Mouse (Mus musculus) yolk sac, embryonic 10.5 days (tissue): ENCODE measurements around the gene Clock.

Experiments
- DNase-seq: peaks from one replicate; pipeline ENCODE4 v3.0.0-alpha.2; 2017; ENCODE audit warnings: low spot score

The Clock gene

DNA sequence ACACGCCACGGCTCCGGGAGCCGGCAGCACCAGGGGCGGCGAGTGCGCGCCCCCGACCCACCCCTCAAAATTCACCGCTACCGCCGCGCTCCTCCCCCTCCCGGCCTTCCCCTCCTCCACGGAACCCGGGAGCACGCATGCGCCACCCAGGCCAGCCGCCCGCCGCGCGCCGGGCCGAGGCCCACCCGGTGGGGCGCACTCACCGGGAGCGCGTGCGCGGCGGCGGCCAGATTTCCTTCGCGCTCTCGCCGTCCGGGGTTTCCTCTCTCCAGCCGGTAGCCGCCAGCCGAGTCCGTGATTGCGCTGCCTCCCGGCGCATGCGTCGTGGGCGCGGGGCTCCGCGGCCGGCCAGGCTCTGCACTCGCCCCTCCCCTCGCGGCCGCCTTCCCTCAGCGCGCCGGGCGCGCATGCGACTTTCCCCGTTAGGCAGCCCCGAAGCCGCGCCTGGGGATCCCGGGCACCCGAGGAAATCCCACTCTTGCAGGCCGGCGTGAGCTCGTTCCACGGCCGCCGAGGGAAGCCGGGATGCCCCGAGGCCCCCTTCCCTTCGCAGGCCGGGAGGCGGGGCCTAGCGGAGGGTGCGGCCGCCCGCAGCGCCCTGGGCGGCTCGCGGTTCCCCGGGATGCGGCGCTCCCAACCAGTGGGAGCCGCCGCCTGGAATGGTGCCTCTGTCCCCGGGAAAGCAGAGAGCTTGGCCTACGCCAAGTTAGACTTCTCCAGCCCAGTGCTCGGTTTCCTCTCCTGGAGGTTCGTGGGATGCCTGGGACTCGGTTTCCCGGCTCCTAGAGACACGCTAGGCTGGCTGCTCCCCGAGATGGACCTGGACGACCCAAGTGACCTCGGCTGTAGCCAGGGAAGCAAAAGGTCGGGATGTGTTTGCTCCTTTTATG is at the start of gene Clock:
TSS of gene Clock (minus strand) at position 341 of the 890 bp plus-strand sequence.
- DNase-seq, result peak; percentile 89

GRCm38 (mm10) chr5:76351953-76352611 is 47.5 kb upstream of the Clock start:
- DNase-seq, result no peak

DNA sequence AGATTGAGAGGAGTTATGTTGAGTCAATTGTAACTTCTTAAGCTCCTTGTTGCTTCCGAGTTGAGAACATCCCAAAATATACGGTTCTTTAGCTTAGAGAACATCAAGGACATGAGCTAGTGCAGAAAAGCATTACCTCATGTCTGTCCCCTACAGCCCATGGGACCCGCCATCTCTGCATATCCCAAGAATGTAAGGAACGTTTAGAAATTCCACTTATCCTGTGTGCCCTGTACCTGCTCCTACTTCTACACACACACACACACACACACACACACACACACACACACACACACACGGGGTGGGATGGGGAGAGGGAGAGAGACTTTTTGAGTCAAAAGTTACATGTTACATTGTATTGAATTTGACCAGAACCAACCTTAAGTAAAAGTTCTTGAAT is 46.9 kb upstream of the Clock start:
- no peak for DNase-seq

GRCm38 (mm10) chr5:76346137-76346536 is 41.5 kb upstream of the Clock start:
- DNase-seq, result no peak

DNA sequence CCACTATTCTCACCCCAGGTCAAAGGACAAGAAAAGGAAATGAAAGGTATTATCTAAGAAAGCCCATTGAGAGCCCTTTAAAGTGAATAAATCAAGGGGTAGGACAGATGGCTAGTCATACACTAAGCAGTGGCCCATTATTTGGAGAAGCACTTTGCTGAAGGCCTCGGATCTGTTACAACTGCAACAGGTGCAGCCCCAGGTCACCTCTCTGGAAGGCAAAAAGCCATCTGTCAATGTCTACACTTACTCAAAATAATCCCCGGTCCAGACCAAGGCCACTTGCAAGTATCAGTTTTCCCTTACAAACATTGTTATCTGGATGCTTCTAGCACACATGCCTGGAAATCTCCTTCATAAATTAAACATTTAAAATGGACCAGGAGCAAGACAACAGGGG is 36.3 kb upstream of the Clock start:
- no peak for DNase-seq

- DNase-seq, result no peak
Observed at GRCm38 (mm10) chr5:76337100-76337499, 32.5 kb upstream of the Clock start.

GRCm38 (mm10) chr5:76333833-76334232 is 29.2 kb upstream of the Clock start:
- DNase-seq, result no peak

DNA sequence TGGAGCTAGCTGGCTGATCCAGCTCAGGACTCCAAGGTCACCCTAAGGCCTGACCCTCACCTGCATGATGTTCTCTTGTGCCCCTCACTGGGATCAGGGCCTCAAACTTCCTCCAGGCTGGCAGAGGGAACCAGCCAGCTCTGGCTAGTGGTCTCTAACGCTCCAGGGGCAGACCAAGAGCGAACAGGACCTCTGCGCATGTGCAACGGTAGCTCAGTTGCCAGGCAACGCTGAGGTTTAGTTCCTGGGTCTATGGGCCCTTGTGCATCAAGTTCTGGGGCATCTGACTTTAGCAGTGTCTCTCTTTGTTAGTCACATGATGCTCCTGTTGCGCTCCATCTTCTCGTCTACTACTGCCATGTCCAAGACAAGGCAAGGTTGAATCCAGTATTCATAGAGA is 26.4 kb upstream of the Clock start, which contains the start of gene Pdcl2:
TSS of gene Pdcl2 (minus strand) at position 204 of the 400 bp plus-strand sequence.
- no peak for DNase-seq

- no peak for DNase-seq
Observed at GRCm38 (mm10) chr5:76327296-76327695, 22.7 kb upstream of the Clock start.

DNA sequence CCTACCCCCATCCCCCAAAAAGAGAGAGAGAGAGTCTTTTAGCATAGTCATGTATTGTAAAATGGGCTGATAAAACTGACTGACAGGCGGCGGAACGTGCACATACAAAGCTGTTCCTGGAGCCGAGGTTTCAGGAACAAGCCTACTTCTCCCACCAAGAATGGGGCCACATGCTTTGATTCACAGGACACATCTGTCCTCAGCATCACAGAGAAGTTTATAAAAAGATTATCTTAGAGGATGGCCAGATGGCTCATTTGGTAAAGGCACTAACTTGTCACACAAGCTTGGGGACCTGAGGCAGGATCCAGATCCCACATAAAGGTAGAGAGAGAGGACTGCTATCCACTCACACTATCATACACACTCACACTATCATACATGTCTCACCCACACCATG is 20.5 kb upstream of the Clock start:
- DNase-seq, result no peak

DNA sequence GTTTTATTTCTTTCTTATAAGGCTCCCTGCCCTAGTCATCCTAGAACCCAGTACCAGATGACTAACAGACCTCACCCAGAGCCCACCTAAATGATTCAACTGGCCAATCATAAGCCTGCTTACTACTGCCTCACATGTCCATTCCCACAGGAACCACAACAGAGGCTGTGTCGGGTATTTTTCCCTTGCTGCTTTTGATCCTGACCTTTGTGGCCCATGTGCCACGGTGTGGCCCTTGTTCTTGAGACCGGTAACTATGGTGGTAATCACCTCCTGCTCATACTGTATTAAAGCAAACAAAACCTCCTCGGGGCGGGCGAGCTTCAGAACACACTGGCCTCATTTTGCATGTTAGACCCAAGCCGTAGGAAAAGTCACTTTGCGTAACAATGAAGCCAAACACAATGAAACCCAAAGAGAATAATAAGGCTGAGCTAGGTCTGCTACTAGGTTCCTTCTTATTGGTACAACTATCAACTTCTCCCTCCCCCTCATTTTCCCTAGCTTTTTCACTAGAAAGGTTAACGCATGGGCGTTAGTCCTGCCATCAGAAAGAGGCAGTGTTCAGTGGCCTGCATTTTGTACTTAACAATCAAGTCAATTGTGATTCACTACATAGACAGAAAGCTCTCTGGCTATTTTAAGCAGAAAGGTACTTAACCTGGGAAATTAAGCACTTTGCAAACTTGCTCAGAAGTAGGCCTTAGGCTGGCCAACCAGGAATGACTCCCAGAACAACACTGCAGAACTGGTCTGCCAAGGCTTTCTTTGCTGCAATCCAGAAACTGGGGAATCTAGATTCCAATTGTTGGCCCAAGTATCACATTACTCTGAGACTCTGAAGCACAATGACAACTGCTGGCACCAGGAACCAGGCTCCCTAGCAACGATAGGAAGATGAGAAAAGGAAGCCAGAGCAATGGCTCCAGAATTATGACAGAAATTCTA is 16.9 kb upstream of the Clock start:
- no peak for DNase-seq

- DNase-seq, result no peak
Observed at GRCm38 (mm10) chr5:76308206-76308605, 3.6 kb upstream of the Clock start.

- DNase-seq, result no peak
Observed at GRCm38 (mm10) chr5:76306261-76306660, 1.7 kb upstream of the Clock start.

DNA sequence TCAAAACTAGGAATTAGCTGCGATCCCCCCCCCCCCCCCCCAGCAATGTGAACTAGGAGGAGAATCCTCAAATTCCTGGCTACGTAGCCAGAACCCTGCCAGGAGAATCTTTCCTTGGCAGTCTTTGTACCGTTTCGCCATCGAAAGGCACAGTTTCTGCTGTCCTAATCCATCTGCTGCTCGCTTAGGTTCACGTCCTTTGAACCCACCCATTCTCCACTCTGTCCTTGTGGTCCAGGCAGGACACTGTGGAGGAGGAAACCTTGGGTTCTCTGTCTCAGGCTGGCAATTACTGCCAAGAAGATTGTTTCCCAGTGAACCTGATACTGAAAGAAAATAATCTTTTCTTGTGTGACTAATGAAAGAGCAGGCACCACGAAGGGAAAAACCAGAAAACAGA is 1.0 kb upstream of the Clock start:
- peak; percentile 34 for DNase-seq

DNA sequence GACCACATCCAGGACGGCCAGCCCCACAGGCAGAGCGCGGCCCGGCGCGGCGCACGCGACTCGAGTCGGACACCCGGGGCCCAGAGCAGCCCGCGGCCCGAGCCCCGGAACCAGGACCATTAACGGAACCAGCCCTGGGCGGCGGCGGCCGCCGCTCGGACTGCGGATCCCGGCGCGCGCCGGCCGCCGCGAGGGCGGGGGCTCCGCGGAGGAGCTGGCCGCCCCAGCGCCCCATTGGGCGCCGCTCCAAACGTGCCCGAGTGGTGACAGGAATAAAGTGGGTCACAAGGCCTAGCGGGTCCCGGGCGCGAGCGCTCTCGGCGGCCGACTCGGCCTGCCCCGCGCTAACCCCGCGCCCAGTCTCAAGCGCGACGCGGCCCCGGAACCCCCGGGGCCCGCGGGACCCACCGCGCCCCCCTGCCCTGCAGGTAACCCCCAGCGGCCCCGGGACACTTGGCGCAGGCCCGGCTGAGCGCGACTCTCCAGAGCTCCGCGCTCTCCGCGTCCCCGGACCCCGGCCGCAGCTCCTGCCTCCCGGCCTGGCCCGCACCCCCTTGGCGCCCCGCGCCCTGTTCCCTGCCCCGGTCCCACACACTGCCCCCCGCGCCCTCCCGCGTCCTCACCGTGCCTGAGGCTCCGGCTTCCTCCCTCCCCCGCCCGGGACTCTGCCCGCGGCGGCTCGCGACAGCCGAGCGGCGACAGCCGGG is 694 bp downstream of the Clock start:
- peak; percentile 67 for DNase-seq

GRCm38 (mm10) chr5:76303379-76303744 is 1.2 kb downstream of the Clock start:
- no peak for DNase-seq

DNA sequence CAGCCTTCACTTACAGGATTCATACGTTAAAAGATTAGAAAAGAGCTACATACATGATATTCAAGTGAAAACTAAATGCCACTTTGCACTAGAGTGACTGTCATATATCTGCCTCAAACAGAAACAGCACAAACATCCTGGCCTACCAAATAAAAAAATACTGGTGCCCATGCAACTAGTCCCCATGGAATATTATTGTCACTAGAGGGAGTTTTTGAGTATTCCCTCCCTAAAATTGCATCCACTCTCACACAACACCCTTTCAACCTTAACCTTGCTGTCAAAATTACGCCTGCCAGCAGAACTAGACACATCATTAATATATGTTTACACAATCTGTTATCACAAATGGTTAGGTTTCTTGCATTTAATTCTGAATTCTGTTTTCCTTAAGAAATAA is 2.6 kb downstream of the Clock start:
- DNase-seq, result no peak

- DNase-seq, result peak; percentile 8
Observed at GRCm38 (mm10) chr5:76289234-76289691, 15.3 kb downstream of the Clock start.

DNA sequence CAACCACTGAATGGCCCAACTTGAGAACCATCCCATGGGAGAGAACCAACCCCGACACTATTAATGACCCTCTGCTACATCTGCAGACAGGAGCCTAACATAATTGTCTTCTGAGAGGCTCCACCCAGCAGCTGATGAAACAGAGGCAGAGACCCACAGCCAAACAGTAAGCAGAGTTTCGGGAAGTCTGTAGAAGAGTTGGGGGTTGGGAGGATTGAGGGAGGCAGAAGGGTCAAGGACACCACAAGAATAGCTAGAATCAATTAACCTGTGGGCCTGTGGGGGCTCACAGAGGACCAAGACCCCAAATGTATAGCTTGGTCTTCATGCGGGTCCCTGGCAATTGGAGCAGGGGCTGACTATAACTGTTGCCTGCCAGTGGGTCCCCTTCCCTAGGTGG is 16.3 kb downstream of the Clock start:
- no peak for DNase-seq

- DNase-seq, result no peak
Observed at GRCm38 (mm10) chr5:76287062-76287461, 17.5 kb downstream of the Clock start.

DNA sequence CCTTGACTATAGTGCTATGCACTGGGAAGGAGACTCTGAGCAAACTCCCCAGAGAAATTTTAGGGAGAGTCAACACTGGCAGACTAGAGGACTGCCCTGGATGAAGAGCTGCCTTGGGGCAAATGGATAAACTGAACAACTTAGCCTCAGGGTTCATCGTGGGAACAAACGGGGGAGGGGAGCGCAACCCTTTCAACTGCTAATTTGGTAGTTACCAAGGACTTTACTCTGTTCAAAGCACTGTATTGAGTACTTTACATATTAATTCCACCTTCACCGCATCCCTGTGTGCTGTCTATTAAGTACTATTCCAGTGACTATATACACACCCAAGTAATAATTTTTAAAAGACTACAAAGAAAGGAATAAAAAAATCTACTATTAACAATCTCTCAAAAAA is 18.9 kb downstream of the Clock start:
- DNase-seq, result no peak

DNA sequence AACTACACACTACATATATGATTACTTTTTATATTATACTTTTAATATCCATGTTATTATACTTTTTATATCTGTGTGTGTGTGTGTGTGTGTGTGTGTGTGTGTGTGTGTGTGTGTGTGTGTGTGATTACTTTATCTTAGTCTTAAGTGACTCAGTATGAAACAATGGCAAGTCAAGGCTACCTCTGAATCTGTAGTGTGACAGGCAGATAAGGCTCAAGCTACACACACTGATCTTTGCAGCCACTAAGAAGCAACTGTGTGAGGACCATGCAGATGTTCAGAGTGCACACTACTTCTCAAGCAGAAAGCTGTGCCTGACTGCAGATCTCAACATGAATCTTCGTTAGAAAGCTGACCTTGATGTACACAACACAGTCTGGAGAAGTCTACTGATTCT is 20.7 kb downstream of the Clock start:
- no peak for DNase-seq
